Mouse (Mus musculus): Measurements from ENCODE around the gene Tmcc3. TPM values are rescaled to one million over a fixed set of nuclear protein-coding genes. Genes with fewer than 3 reads are reported as not detected.
A peak's percentile ranks its signal among the peaks of the same experiment; 100 is the strongest.

The Tmcc3 gene
- total and polyA plus RNA-seq, 3 experiments = 15.3 to 35.1 (median 29.8) TPM

GRCm38 (mm10) chr10:94549511-94550232, 237.9 kb downstream of the Tmcc3 start:
- TF ChIP-seq EP300 (IDR thresholded peaks at IDR 0.05; ENCODE audit: insufficient read depth, low read depth, low read length) = no peak
- TF ChIP-seq CTCF (IDR thresholded peaks at IDR 0.05) = no peak
- TF ChIP-seq POLR2A (IDR thresholded peaks at IDR 0.05; ENCODE audit: insufficient read depth, low read depth, low read length) = no peak
- WGBS = 78% methylated on average over 4 of the region's 4 CpGs
- Histone ChIP-seq H3K4me3 (no peak overlapping the region), H3K4me1 (ENCODE audit: control insufficient read depth, insufficient read depth, low read length) (peaks cover 26% of the 10 kb centered on the region), H3K27ac (no peak overlapping the region), H3K36me3 (ENCODE audit: control insufficient read depth, insufficient read depth, low read length) (peaks cover 4% of the 10 kb centered on the region), H3K9ac (ENCODE audit: low read depth, low read length) (no peak overlapping the region), H3K79me2 (replicated peaks; ENCODE audit: control insufficient read depth, insufficient read depth, low read length) (peaks cover 8% of the 10 kb centered on the region), H3K27me3 (ENCODE audit: control insufficient read depth, insufficient read depth, low read length) (no peaks in the 10 kb centered on the region)
- peak in 1 of 2 experiments; percentile 56 for DNase-seq
- intact Hi-C loops (cut with DNase I) = loop anchor here (2.0 to 5.0 kb wide), 2 partner anchors 33 to 53 kb away; no protein-coding TSS in a partner anchor

DNA sequence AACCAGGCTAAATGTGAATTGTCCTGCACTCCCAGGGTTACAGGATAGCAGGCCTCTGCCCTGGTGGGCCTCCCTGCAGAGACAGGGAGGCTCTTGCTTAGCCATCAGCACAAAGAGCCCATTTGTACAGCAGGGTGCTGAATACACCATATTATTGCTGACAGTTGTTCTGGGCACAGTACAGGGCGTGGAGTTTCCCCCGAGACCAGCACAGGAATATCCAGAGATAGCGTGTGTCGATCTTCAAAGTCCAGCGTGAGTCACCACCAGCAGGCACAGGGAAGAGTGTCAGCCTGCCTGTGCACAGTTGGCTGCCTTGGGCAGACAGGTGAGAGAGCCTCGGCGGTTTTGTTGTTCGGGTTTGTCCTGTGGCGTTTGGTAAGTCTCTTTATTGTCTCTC, 238.9 kb downstream of the Tmcc3 start:
- DNase-seq = no peak
- WGBS = 26% methylated on average over 9 of the region's 9 CpGs
- TF ChIP-seq EP300 (IDR thresholded peaks at IDR 0.05; ENCODE audit: insufficient read depth, low read depth, low read length) (no peak), CTCF (IDR thresholded peaks at IDR 0.05) (no peak), POLR2A (IDR thresholded peaks at IDR 0.05; ENCODE audit: insufficient read depth, low read depth, low read length) (no peak)
- Histone ChIP-seq H3K79me2 (replicated peaks; ENCODE audit: control insufficient read depth, insufficient read depth, low read length) (peaks cover 8% of the 10 kb centered on the region), H3K4me3 (no peak overlapping the region), H3K9ac (ENCODE audit: low read depth, low read length) (no peak overlapping the region), H3K4me1 (ENCODE audit: control insufficient read depth, insufficient read depth, low read length) (peaks cover 24% of the 10 kb centered on the region), H3K36me3 (ENCODE audit: control insufficient read depth, insufficient read depth, low read length) (peaks cover 4% of the 10 kb centered on the region), H3K27ac (peak overlapping the region; percentile 8; the same call in 1 of the 2 replicates), H3K27me3 (ENCODE audit: control insufficient read depth, insufficient read depth, low read length) (no peaks in the 10 kb centered on the region)
- intact Hi-C loops (cut with DNase I) = loop anchor here (5.0 kb wide), 1 partner anchor 52 kb away; no protein-coding TSS in a partner anchor

GRCm38 (mm10) chr10:94551065-94551464, 239.3 kb downstream of the Tmcc3 start:
- no peak for DNase-seq
- Histone ChIP-seq H3K4me3 (no peak overlapping the region), H3K79me2 (replicated peaks; ENCODE audit: control insufficient read depth, insufficient read depth, low read length) (peaks cover 8% of the 10 kb centered on the region), H3K27me3 (ENCODE audit: control insufficient read depth, insufficient read depth, low read length) (no peaks in the 10 kb centered on the region), H3K36me3 (ENCODE audit: control insufficient read depth, insufficient read depth, low read length) (peaks cover 5% of the 10 kb centered on the region), H3K9ac (ENCODE audit: low read depth, low read length) (no peak overlapping the region), H3K27ac (no peak overlapping the region; the same call in 1 of the 2 replicates), H3K4me1 (ENCODE audit: control insufficient read depth, insufficient read depth, low read length) (peaks cover 21% of the 10 kb centered on the region)
- TF ChIP-seq POLR2A (IDR thresholded peaks at IDR 0.05; ENCODE audit: insufficient read depth, low read depth, low read length) = no peak
- no peak for TF ChIP-seq CTCF (IDR thresholded peaks at IDR 0.05)
- no peak for TF ChIP-seq EP300 (IDR thresholded peaks at IDR 0.05; ENCODE audit: insufficient read depth, low read depth, low read length)
- intact Hi-C loops (cut with DNase I) = loop anchor here (5.0 kb wide), 1 partner anchor 51 kb away; no protein-coding TSS in a partner anchor
- 45% methylated on average over 2 of the region's 2 CpGs for whole genome bisulfite sequencing

DNA sequence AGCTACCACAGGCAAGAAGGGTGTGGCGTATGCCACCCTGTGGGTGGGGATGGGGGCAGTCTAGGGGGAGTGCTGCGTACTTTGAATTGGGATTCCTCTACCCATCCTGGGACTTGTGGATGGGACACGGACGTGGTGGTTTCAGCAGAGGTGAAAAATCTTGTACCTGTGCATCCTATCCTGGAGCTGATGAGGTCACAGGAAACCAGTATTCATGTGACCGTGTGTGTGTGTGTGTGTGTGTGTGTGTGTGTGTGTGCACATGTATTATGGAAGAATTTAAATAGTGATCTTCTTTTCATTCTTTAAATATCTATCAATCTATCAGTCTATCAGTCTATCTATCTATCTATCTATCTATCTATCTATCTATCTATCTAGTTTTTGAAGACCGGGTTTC, 239.8 kb downstream of the Tmcc3 start:
- peaks cover 7% of the 10 kb centered on the region for H3K36me3 ChIP-seq (ENCODE audit: control insufficient read depth, insufficient read depth, low read length)
- 0 out of 2 replicates have a peak overlapping the region, but pooled peaks have one; percentile 6 for H3K9ac ChIP-seq (ENCODE audit: low read depth, low read length)
- 81% methylated on average over 6 of the region's 6 CpGs for WGBS
- H3K27me3 ChIP-seq (ENCODE audit: control insufficient read depth, insufficient read depth, low read length) = no peaks in the 10 kb centered on the region
- peaks cover 11% of the 10 kb centered on the region for H3K79me2 ChIP-seq (replicated peaks; ENCODE audit: control insufficient read depth, insufficient read depth, low read length)
- H3K4me3 ChIP-seq = no peak overlapping the region
- DNase-seq = no peak
- no peak for TF ChIP-seq CTCF (IDR thresholded peaks at IDR 0.05)
- TF ChIP-seq POLR2A (IDR thresholded peaks at IDR 0.05; ENCODE audit: insufficient read depth, low read depth, low read length) = no peak
- TF ChIP-seq EP300 (IDR thresholded peaks at IDR 0.05; ENCODE audit: insufficient read depth, low read depth, low read length) = no peak
- intact Hi-C loops (cut with DNase I) = loop anchor here (5.0 kb wide), 1 partner anchor 51 kb away; no protein-coding TSS in a partner anchor
- peaks cover 19% of the 10 kb centered on the region for H3K4me1 ChIP-seq (ENCODE audit: control insufficient read depth, insufficient read depth, low read length)
- peak overlapping the region; percentile 16; the same call in 1 of the 2 replicates for H3K27ac ChIP-seq

- H3K9ac ChIP-seq (ENCODE audit: low read depth, low read length) = no peak overlapping the region
- peaks cover 7% of the 10 kb centered on the region for H3K36me3 ChIP-seq (ENCODE audit: control insufficient read depth, insufficient read depth, low read length)
- TF ChIP-seq EP300 (IDR thresholded peaks at IDR 0.05; ENCODE audit: insufficient read depth, low read depth, low read length) = peak; percentile 44; the same call in 1 of the 2 replicates
- no peak for TF ChIP-seq POLR2A (IDR thresholded peaks at IDR 0.05; ENCODE audit: insufficient read depth, low read depth, low read length)
- WGBS = 67% methylated on average over 7 of the region's 7 CpGs
- H3K4me3 ChIP-seq = no peak overlapping the region
- H3K79me2 ChIP-seq (replicated peaks; ENCODE audit: control insufficient read depth, insufficient read depth, low read length) = peaks cover 11% of the 10 kb centered on the region
- intact Hi-C loops (cut with DNase I) = loop anchor here (5.0 kb wide), 1 partner anchor 50 kb away; no protein-coding TSS in a partner anchor
- H3K27ac ChIP-seq = peak overlapping the region; percentile 16; the same call in 1 of the 2 replicates
- H3K27me3 ChIP-seq (ENCODE audit: control insufficient read depth, insufficient read depth, low read length) = no peaks in the 10 kb centered on the region
- H3K4me1 ChIP-seq (ENCODE audit: control insufficient read depth, insufficient read depth, low read length) = peaks cover 19% of the 10 kb centered on the region
- no peak for DNase-seq
Measured at GRCm38 (mm10) chr10:94551924-94552523, 240.3 kb downstream of the Tmcc3 start.
